Mouse (Mus musculus) stomach, embryonic 14.5 days (tissue): ENCODE results near the gene Dctn1. TPM values are rescaled to one million over a fixed set of nuclear protein-coding genes. Genes with fewer than 3 reads are reported as not detected.
"Not testable (repeated sequence)": the region's sequence is repeated elsewhere in the genome, so short reads cannot be mapped to it uniquely, and the experiment has no call there.

ENCODE experiments used
- ATAC-seq: fragments of 200-750 bp; cut with Nextera tagmentation; 2 replicates; pipeline ENCODE4 v1.8.0; 2017; ENCODE audit warnings: low read depth, moderate TSS enrichment; ENCODE audit not compliant: insufficient number of reproducible peaks, insufficient read depth, low FRiP score
- H3K27ac ChIP-seq: fragments of 300-500 bp; sonication (generic); 2 replicates; pipeline ENCODE4 v1.5.1; 2014; ENCODE audit warnings: mild to moderate bottlenecking, low read length, moderate library complexity, mixed read lengths
- H3K27me3 ChIP-seq: fragments of 300-500 bp; sonication (generic); 2 replicates; pipeline ENCODE4 v1.6.1; 2014; ENCODE audit warnings: low read length, control low read depth, mixed read lengths; ENCODE audit not compliant: control insufficient read depth, insufficient read depth
- H3K36me3 ChIP-seq: fragments of 300-500 bp; sonication (generic); 2 replicates; pipeline ENCODE4 v1.6.1; 2014; ENCODE audit warnings: mild to moderate bottlenecking, control low read depth, low read length, moderate library complexity, mixed read lengths; ENCODE audit not compliant: control insufficient read depth, insufficient read depth
- H3K4me1 ChIP-seq: fragments of 300-500 bp; sonication (generic); 2 replicates; pipeline ENCODE4 v1.6.1; 2014; ENCODE audit warnings: low read length, control low read depth, mixed read lengths; ENCODE audit not compliant: control insufficient read depth, insufficient read depth
- H3K4me2 ChIP-seq: fragments of 300-500 bp; sonication (generic); replicated peaks from 2 replicates; pipeline ENCODE4 v1.6.1; 2014; ENCODE audit warnings: low read depth, low read length, control low read depth
- H3K4me3 ChIP-seq: fragments of 300-500 bp; sonication (generic); 2 replicates; pipeline ENCODE4 v1.5.1; 2014; ENCODE audit warnings: low read depth, low read length, control low read depth
- H3K9ac ChIP-seq: fragments of 300-500 bp; sonication (generic); replicated peaks from 2 replicates; pipeline ENCODE4 v1.6.1; 2014; ENCODE audit warnings: low read depth, mild to moderate bottlenecking, control low read depth, low read length, moderate library complexity, mixed read lengths
- H3K9me3 ChIP-seq: fragments of 300-500 bp; sonication (generic); 2 replicates; pipeline ENCODE4 v1.6.1; 2016; ENCODE audit warnings: low read depth, low read length, control low read depth; ENCODE audit not compliant: control insufficient read depth
- WGBS: fragments of 180-500 bp; shearing (Covaris S2); extraction: QIAGEN DNeasy Blood & Tissue Kit; methylation state at CpG from one replicate; pipeline ENCODE4 v1.1.7; 2014; 5-methylcytosine and 5-hydroxymethylcytosine counted together
- polyA plus RNA-seq: library from polyadenylated mRNA; unstranded; fragments of >200 nt; fragmentation: Nextera tagmentation; extraction: Ambion mirVana; gene quantifications from 2 replicates; pipeline ENCODE4 v1.2.1, GENCODE M21; 2014

The Dctn1 gene
- polyA plus RNA-seq, 1 experiment from 2014 or later, result 70.4 TPM

GRCm38 (mm10) chr6:83153485-83153884, 12.2 kb upstream of the Dctn1 start:
- no peaks in the 10 kb centered on the region for H3K4me1 ChIP-seq
- no peak overlapping the region for H3K4me2 ChIP-seq
- H3K9ac ChIP-seq, result no peak overlapping the region
- peaks cover 17% of the 10 kb centered on the region for H3K36me3 ChIP-seq
- H3K4me3 ChIP-seq, result no peak overlapping the region
- no peak overlapping the region for H3K27ac ChIP-seq
- no peaks in the 10 kb centered on the region for H3K9me3 ChIP-seq
- ATAC-seq, result no peak
- no peaks in the 10 kb centered on the region for H3K27me3 ChIP-seq
- WGBS, result 72% methylated on average over 5 of the region's 5 CpGs

DNA sequence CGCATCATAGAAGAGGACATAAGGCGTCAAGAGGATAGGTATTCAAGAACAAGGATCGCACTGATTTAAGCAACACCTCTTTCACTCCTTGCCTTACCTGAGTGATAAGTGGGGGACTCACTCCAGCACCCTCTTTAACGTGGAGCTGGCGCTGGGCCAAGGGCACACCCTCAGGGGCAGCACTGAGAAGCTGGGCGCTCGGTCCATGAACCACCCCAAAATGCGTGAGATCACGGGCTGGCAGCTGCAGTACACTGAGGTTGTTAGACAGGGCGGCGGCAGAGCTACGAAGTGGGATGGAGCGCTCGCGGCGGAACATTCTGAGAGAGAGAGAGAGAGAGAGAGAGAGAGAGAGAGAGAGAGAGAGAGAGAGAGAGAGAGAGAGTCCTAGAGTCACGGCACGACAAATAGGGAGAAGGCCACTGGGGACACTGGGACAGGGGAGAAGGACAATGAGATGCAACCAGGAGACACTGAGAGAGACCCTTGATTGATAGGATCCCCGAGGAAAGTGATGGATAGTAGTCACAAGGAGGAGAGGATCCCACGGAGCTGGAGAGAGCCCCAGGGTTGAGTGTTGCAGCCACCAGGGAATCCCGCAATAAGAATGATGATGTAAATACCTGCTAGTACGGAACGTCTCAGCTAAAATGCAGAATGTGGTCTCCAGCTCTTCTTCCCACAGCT, 10.0 kb upstream of the Dctn1 start:
- ATAC-seq, result no peak
- H3K27ac ChIP-seq, result no peak overlapping the region
- peaks cover 1% of the 10 kb centered on the region for H3K27me3 ChIP-seq
- peaks cover 6% of the 10 kb centered on the region for H3K36me3 ChIP-seq
- H3K9me3 ChIP-seq, result no peaks in the 10 kb centered on the region
- H3K4me3 ChIP-seq, result peak overlapping the region; percentile 46
- WGBS, result 6% methylated on average over 23 of the region's 23 CpGs
- H3K4me2 ChIP-seq, result peak overlapping the region; percentile 71
- no peaks in the 10 kb centered on the region for H3K4me1 ChIP-seq
- peak overlapping the region; percentile 32; the same call in 1 of the 2 replicates for H3K9ac ChIP-seq

- Histone ChIP-seq H3K4me3 (peak within 1 kb of the TSS; percentile 46), H3K27ac (no peak within 1 kb of the TSS), H3K9me3 (no peaks in the 10 kb centered on the region), H3K4me2 (peak within 1 kb of the TSS; percentile 71), H3K9ac (peak within 1 kb of the TSS; percentile 32; the same call in 1 of the 2 replicates), H3K36me3 (peaks cover 6% of the 10 kb centered on the region), H3K27me3 (peaks cover 5% of the 10 kb centered on the region), H3K4me1 (no peaks in the 10 kb centered on the region)
- ATAC-seq, result peak; percentile 81; the same call in 1 of the 2 replicates
- 2% methylated on average over 32 of the region's 32 CpGs for WGBS
These were observed 9.4 kb upstream of the Dctn1 start, which contains the start of the genes Wdr54 and 1700003E16Rik for GRCm38 (mm10) chr6:83156259-83156684. Wdr54 (minus strand) TSS chr6:83156397. 1700003E16Rik (plus strand) TSS chr6:83156404.

DNA sequence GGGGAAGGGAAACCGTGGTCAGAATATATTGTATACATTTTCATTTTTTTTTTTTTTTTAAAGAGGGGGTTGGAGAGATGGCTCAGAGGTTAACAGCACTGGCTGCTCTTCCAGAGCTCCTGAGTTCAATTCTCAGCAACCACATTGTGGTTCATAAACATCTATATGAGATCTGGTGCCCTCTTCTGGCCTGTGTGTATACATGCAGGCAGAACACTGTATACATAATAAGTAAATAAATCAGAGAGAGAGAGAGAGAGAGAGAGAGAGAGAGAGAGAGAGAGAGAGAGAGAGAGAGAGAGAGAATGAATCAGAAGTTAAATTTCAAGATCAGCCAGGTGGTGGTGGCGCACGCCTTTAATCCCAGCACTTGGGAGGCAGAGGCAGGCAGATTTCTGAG, 6.3 kb upstream of the Dctn1 start:
- not testable (repeated sequence) for ATAC-seq, H3K4me3 ChIP-seq, H3K9me3 ChIP-seq, H3K9ac ChIP-seq, H3K36me3 ChIP-seq, H3K4me1 ChIP-seq, H3K4me2 ChIP-seq, H3K27ac ChIP-seq
- peaks cover 11% of the 10 kb centered on the region for H3K27me3 ChIP-seq
- 23% methylated on average over 3 of the region's 3 CpGs for WGBS

DNA sequence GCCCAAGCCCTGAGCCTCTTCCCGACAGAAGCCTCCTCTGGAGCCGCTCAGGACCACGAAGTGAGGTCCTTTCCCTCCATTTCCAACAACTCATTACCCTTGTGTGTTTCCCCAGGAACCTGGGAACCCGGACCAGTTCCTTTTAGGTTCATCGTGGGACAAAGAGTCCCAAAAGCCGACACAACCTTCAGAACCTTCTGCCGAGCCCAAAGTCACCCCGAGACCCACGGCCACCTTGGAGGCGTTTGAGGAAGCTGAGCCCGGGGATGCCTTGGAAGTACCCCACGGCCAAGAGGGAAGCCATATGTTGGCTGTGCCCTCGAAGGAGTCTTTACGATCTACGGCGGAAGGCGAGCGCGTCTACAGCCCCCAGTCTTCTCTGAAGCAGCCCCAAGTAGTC, 4.3 kb upstream of the Dctn1 start:
- peaks cover 7% of the 10 kb centered on the region; the same call in 1 of the 2 replicates for H3K4me1 ChIP-seq
- peak overlapping the region; percentile 68 for H3K4me2 ChIP-seq
- no peaks in the 10 kb centered on the region for H3K36me3 ChIP-seq
- no peaks in the 10 kb centered on the region for H3K9me3 ChIP-seq
- peak overlapping the region; percentile 39 for H3K4me3 ChIP-seq
- peaks cover 11% of the 10 kb centered on the region for H3K27me3 ChIP-seq
- 10% methylated on average over 19 of the region's 19 CpGs for WGBS
- ATAC-seq, result no peak
- no peak overlapping the region for H3K27ac ChIP-seq
- H3K9ac ChIP-seq, result peak overlapping the region; percentile 37; the same call in 1 of the 2 replicates

DNA sequence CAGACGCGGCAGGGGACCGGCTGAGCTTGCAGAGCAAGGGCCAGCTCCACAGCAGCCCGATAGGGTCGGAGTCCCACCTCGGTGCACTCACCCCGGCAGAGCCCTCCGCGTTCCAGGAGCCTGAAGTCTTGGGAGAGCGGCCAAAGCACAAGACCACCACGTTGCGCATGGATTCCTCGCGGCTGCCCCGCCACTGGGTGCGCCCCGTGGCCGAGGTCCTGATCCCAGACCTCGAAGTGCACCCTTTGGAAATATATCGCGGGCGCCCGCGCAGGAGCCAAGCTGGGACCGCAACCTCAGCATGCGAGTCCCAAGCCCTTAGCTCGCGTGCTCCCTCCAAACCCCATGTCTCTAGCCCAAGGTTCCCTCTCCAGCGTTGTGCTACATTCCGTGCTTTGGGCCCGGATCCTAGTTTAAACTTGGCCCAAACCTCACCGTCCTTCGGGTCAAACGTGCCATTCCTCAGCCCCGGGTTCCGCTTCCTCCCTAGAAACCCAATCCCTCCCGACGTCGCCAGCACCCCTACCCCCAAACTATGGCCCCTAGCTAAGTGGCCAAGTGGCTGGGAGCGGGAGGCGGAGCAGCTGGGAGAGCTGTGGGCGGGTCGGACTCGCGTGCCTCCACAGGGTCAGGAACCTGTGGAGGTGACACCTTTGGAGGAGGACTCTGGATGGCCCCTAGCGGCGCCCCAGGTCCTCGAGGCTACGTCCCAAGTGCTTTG, 3.6 kb upstream of the Dctn1 start:
- H3K4me2 ChIP-seq, result peak overlapping the region; percentile 68
- under 1% methylated on average over 49 of the region's 49 CpGs for WGBS
- peak overlapping the region; percentile 37; the same call in 1 of the 2 replicates for H3K9ac ChIP-seq
- H3K27ac ChIP-seq, result no peak overlapping the region
- H3K27me3 ChIP-seq, result peaks cover 11% of the 10 kb centered on the region
- peak overlapping the region; percentile 39 for H3K4me3 ChIP-seq
- no peaks in the 10 kb centered on the region for H3K9me3 ChIP-seq
- H3K4me1 ChIP-seq, result peaks cover 11% of the 10 kb centered on the region; the same call in 1 of the 2 replicates
- no peaks in the 10 kb centered on the region for H3K36me3 ChIP-seq
- no peak for ATAC-seq

DNA sequence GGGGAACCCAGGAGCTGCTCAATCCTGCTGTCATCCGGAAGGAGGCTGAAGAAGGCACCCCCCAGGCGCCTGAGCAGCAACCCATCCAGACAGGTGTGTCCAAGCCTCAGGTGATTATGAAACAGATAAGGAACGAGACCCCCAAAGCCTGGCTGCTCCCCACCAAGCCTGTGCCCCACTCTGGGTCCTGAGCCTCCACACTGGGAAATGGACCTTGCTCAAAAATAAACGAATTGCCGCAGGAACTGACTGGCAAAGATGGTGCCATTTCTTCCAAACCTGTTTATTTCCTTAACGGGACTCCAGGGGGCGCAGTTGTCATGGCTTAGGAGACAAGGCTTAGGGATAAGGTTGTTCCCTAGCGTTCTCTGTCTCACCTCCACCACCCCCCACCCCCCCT, 3.0 kb upstream of the Dctn1 start:
- WGBS, result 0% methylated on average over 8 of the region's 8 CpGs
- no peak overlapping the region for H3K27ac ChIP-seq
- H3K4me2 ChIP-seq, result peak overlapping the region; percentile 68
- H3K4me1 ChIP-seq, result peaks cover 14% of the 10 kb centered on the region; the same call in 1 of the 2 replicates
- no peaks in the 10 kb centered on the region for H3K36me3 ChIP-seq
- no peak for ATAC-seq
- 0 out of 2 replicates have a peak overlapping the region, but pooled peaks have one; percentile 37 for H3K9ac ChIP-seq
- H3K27me3 ChIP-seq, result peaks cover 11% of the 10 kb centered on the region
- H3K4me3 ChIP-seq, result peak overlapping the region; percentile 39
- no peaks in the 10 kb centered on the region for H3K9me3 ChIP-seq

DNA sequence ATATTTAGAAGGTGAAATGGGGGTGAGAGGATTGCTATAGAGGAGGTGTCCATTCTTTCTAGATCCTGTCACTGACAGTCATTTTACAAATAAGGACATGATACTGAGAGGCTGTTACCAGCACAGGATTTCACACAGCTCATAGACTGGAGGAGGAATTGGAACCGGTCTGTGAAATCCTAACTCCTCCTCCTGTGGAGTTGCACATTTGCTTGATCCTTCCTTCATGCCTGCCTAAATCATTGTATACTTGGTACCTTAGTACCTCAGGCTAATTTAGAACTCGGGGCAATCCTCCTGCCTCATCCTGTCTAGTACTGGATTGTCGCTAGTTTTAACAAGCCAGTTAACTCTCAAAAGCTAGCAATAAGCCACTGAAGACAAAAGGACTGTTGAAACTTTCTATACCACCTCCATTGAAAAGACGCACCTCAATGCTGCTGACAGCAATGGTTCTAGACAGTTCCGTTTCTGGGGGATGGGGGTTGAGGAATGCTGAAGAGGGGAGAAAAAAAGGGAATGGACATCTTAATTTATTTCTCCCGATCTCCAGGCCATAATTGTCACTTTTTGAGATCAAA, 604 bp upstream of the Dctn1 start:
- peak; percentile 16; the same call in 1 of the 2 replicates for ATAC-seq
- Histone ChIP-seq H3K27me3 (peaks cover 11% of the 10 kb centered on the region), H3K9ac (peak overlapping the region; percentile 71), H3K9me3 (no peaks in the 10 kb centered on the region), H3K36me3 (no peaks in the 10 kb centered on the region; the same call in 1 of the 2 replicates), H3K4me3 (peak overlapping the region; percentile 70), H3K27ac (peak overlapping the region; percentile 75), H3K4me1 (peaks cover 18% of the 10 kb centered on the region; the same call in 1 of the 2 replicates), H3K4me2 (peak overlapping the region; percentile 74)
- WGBS, result 6% methylated on average over 6 of the region's 6 CpGs
